Mouse (Mus musculus) limb, embryonic 11.5 days (tissue): ENCODE measurements at regions not wholly inside any gene's neighbourhood (a gene's known extent, or its start where the extent isn't known, plus 50 kb on each side); places are given as distances from the start of the nearest gene placed in this dataset.

Experiments used
- ATAC-seq: fragments of 200-750 bp; cut with Nextera tagmentation; 2 replicates; pipeline ENCODE4 v1.8.0; 2017; ENCODE audit warnings: low read depth; ENCODE audit not compliant: insufficient number of reproducible peaks, low FRiP score, low TSS enrichment
- DNase-seq: peaks from one replicate; pipeline ENCODE4 v3.0.0-alpha.2; 2015; ENCODE audit warnings: low spot score
- H3K27ac ChIP-seq: fragments of 300-500 bp; sonication (generic); replicated peaks from 2 replicates; pipeline ENCODE4 v1.5.1; 2014; ENCODE audit warnings: low read depth, mild to moderate bottlenecking, low read length
- H3K27me3 ChIP-seq: fragments of 300-500 bp; sonication (generic); 2 replicates; pipeline ENCODE4 v1.6.1; 2014; ENCODE audit warnings: mild to moderate bottlenecking, low read length, mixed read lengths; ENCODE audit not compliant: control insufficient read depth, insufficient read depth
- H3K36me3 ChIP-seq: fragments of 300-500 bp; sonication (generic); 2 replicates; pipeline ENCODE4 v1.6.1; 2014; ENCODE audit warnings: mild to moderate bottlenecking, low read length, moderate library complexity, mixed read lengths; ENCODE audit not compliant: control insufficient read depth, insufficient read depth
- H3K4me1 ChIP-seq: fragments of 300-500 bp; sonication (generic); 2 replicates; pipeline ENCODE4 v1.6.1; 2014; ENCODE audit warnings: low read length, mixed read lengths; ENCODE audit not compliant: control insufficient read depth, insufficient read depth
- H3K4me2 ChIP-seq: fragments of 300-500 bp; sonication (generic); 2 replicates; pipeline ENCODE4 v1.6.1; 2014; ENCODE audit warnings: low read depth, mild to moderate bottlenecking, moderate library complexity; ENCODE audit not compliant: severe bottlenecking
- H3K4me3 ChIP-seq: fragments of 300-500 bp; sonication (generic); 2 replicates; pipeline ENCODE4 v1.5.1; 2014; ENCODE audit warnings: low read depth, low read length
- H3K9ac ChIP-seq: fragments of 300-500 bp; sonication (generic); 2 replicates; pipeline ENCODE4 v1.6.1; 2014; ENCODE audit warnings: mild to moderate bottlenecking, low read length
- H3K9me3 ChIP-seq: fragments of 300-500 bp; sonication (generic); 2 replicates; pipeline ENCODE4 v1.6.1; 2016; ENCODE audit warnings: low read length; ENCODE audit not compliant: control insufficient read depth
- WGBS: fragments of 180-500 bp; shearing (Covaris S2); extraction: QIAGEN DNeasy Blood & Tissue Kit; methylation state at CpG from one replicate; pipeline ENCODE4 v1.1.7; 2014; 5-methylcytosine and 5-hydroxymethylcytosine counted together

DNA sequence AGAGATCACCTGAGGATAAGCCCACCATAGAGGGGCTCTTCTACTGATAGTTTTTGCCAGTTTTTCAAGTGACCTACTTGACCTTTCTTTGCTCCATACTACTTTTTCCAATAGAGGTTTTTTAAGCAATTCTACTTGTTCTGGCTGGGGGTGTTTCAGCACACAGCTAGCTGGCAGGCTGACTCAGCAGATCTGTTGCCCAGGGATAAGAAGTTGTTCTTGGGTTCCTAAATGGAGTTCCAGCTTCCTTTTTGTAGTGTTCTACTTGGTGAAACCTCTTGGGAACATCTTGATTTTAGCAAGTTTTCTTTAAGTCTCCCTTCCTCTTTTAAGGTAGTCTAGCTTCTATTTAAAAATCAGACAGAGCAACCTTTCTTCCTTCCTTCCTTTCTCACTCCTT lies 61.0 kb downstream of the 4930474N05Rik start:
- H3K4me2 ChIP-seq = no peak overlapping the region
- no peaks in the 10 kb centered on the region for H3K27me3 ChIP-seq
- DNase-seq = no peak
- ATAC-seq = no peak
- H3K9me3 ChIP-seq = no peaks in the 10 kb centered on the region
- no peaks in the 10 kb centered on the region for H3K4me1 ChIP-seq
- H3K9ac ChIP-seq = no peak overlapping the region
- H3K4me3 ChIP-seq = no peak overlapping the region
- H3K36me3 ChIP-seq = no peaks in the 10 kb centered on the region
- H3K27ac ChIP-seq = no peak overlapping the region

DNA sequence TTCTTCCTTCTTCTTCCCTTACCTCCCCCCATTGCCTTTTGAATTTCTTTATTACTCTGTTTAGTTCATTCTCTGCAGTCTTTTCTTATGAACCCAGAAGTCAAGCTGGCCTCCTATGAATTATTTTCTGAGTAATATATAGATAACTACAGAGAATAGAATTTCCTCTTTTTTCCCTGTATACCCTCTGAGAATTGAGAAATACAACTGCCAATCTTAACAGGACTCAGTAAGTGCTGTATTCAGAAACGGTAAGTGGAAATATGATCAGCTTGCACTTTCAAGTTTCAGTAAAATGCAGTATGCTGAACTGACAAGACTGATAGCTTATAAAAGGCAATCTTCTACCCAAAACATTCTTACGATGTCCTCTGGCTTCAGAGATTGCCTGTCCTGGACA lies 61.5 kb downstream of the 4930474N05Rik start:
- no peak overlapping the region for H3K4me3 ChIP-seq
- WGBS = 91% methylated on average over 2 of the region's 2 CpGs

DNA sequence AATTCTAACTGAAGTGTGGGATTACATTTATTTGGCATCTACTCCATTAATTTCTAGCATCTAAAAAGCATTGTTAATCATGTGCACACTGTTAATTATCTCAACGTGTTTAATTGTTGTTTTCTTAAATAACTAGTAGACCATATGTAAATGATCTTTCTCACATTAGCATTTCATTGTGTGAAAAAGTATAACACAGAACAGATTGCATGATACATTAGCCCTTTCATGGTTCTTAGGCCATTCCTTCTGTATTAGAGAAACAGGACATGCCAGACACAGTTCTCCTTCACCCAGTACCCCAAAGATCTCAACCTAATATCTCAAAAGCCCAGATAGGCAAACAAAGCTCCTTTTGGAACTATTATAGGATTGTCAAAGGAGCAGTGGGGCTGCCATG lies 89.0 kb downstream of the 4930474N05Rik start:
- DNase-seq = no peak
- Histone ChIP-seq H3K9me3 (no peaks in the 10 kb centered on the region), H3K4me1 (no peaks in the 10 kb centered on the region), H3K27me3 (no peaks in the 10 kb centered on the region), H3K27ac (no peak overlapping the region), H3K4me3 (no peak overlapping the region), H3K36me3 (no peaks in the 10 kb centered on the region), H3K4me2 (no peak overlapping the region), H3K9ac (no peak overlapping the region)
- 76% methylated on average over 1 of the region's 1 CpGs for WGBS
- no peak for ATAC-seq

More for the DNA sequence above, 61.5 kb downstream of the 4930474N05Rik start:
- H3K27ac ChIP-seq = no peak overlapping the region
- no peak overlapping the region for H3K4me2 ChIP-seq
- H3K27me3 ChIP-seq = no peaks in the 10 kb centered on the region
- no peaks in the 10 kb centered on the region for H3K9me3 ChIP-seq
- no peaks in the 10 kb centered on the region for H3K4me1 ChIP-seq
- H3K36me3 ChIP-seq = no peaks in the 10 kb centered on the region
- no peak overlapping the region for H3K9ac ChIP-seq
- DNase-seq (no peak), ATAC-seq (no peak)

DNA sequence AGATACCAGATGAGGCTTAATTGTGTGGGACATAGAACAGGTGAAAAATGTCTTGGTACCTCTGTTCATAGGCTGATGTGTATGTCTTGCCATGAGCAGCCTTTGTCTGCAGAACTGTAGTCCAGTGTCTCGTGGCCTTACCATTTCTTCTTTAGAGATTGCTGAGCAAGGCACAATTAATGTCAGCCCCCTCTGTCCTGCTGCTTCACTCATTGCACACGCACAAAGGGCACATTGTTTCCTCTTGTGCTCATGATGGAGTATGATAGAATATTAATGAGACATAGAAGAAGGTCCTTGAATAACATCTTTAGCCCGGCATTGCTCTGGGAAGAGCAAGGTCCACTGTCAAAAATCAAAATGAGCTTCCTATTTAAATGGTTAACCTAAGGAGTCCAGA lies 101.8 kb downstream of the 4930474N05Rik start:
- Histone ChIP-seq H3K4me1 (no peaks in the 10 kb centered on the region), H3K9ac (no peak overlapping the region), H3K4me3 (no peak overlapping the region), H3K36me3 (no peaks in the 10 kb centered on the region), H3K9me3 (no peaks in the 10 kb centered on the region; the same call in 1 of the 2 replicates), H3K27me3 (no peaks in the 10 kb centered on the region), H3K27ac (no peak overlapping the region), H3K4me2 (no peak overlapping the region)
- WGBS = 89% methylated on average over 3 of the region's 3 CpGs
- DNase-seq = no peak
- no peak for ATAC-seq

DNA sequence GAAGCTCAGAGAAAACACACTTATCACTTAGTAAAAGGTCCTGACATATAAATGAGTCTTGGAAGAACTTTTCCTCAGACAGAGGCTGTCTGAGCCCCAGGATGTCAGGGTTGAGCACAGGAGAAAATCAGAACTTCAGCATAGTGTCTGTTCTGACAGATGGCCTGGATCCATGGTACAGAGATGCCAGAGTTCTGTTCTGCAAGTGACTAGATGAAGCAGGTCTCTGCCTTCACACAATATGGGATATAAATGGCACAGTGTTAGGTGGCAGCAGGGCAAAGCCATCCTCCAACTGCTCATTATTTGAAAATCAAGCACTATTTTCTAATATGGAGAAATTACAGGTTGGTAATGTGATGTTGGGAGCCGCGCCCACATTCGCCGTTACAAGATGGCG lies 103.7 kb downstream of the 4930474N05Rik start:
- DNase-seq (no peak), ATAC-seq (no peak)
- no peaks in the 10 kb centered on the region for H3K36me3 ChIP-seq
- WGBS = 97% methylated on average over 5 of the region's 5 CpGs
- no peaks in the 10 kb centered on the region for H3K4me1 ChIP-seq
- no peak overlapping the region for H3K4me2 ChIP-seq
- no peak overlapping the region for H3K4me3 ChIP-seq
- no peaks in the 10 kb centered on the region; the same call in 1 of the 2 replicates for H3K9me3 ChIP-seq
- H3K9ac ChIP-seq = no peak overlapping the region
- no peaks in the 10 kb centered on the region for H3K27me3 ChIP-seq
- no peak overlapping the region for H3K27ac ChIP-seq

DNA sequence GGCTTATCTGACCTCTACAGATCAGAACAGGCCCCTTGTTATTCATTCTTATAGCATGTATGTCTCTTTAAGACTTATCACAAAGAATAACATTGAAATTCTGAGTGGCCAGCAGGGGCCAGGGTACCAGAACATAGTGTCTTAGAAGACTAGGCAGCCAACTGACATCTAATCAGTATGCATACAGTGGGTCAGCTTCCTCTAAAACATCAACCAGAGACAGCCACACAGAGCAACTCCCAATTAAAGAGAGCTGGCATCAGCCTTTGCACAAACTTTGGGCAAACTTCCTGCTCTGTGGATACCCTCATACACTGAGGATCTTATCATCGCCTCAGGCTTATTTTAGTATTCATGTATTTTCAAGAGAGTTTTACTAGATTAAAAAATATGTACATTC lies 109.1 kb downstream of the 4930474N05Rik start:
- H3K4me3 ChIP-seq = no peak overlapping the region
- no peaks in the 10 kb centered on the region for H3K4me1 ChIP-seq
- H3K27ac ChIP-seq = no peak overlapping the region
- H3K9ac ChIP-seq = no peak overlapping the region
- no peaks in the 10 kb centered on the region for H3K9me3 ChIP-seq
- 97% methylated on average over 1 of the region's 1 CpGs for WGBS
- no peaks in the 10 kb centered on the region for H3K36me3 ChIP-seq
- ATAC-seq (no peak), DNase-seq (no peak)
- H3K27me3 ChIP-seq = no peaks in the 10 kb centered on the region
- no peak overlapping the region for H3K4me2 ChIP-seq

DNA sequence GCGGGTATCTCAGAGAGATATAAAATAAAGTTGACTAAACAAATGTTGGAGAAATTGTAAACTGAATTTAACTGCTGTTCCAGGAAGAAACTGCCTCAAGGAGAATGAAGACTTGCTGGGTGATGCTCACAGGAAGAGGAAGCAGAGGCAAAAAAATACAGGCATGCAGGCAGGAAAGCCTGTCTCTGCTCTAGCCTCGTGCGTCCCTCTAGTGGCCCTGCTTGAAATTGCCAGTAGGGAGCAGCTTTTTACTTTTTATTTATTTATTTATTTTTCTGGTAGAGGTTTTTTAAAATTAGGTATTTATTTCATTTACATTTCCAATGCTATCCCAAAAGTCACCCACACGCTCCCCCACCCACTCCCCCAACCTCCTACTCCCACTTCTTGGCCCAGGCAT lies 118.1 kb downstream of the 4930474N05Rik start:
- H3K27ac ChIP-seq = no peak overlapping the region
- H3K9me3 ChIP-seq = no peaks in the 10 kb centered on the region
- DNase-seq = peak; percentile 66
- no peaks in the 10 kb centered on the region for H3K27me3 ChIP-seq
- H3K4me3 ChIP-seq = no peak overlapping the region
- 38% methylated on average over 4 of the region's 4 CpGs for WGBS
- no peak overlapping the region for H3K4me2 ChIP-seq
- ATAC-seq = no peak
- no peaks in the 10 kb centered on the region for H3K36me3 ChIP-seq
- H3K4me1 ChIP-seq = no peaks in the 10 kb centered on the region
- no peak overlapping the region for H3K9ac ChIP-seq

DNA sequence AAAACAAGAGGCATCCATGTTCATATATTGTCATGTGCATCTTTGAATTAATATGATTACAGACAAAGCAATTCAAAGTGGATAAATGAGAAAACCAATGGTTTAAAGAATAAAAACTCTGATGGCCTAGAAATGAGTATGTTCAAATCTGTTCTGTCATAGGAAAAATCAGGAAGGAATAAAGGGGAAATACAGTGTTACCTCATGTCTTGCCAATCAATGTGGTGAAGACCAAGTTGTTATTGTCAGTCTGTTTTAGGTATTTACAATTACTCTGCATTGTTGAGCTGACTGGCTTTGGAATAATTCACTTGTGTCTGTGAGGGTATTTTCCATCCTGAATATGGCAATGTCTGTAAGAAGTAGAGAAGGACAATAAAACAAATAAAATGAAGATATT lies 151.1 kb downstream of the 4930474N05Rik start:
- Histone ChIP-seq H3K27me3 (no peaks in the 10 kb centered on the region), H3K4me1 (no peaks in the 10 kb centered on the region), H3K9me3 (no peaks in the 10 kb centered on the region), H3K4me3 (no peak overlapping the region), H3K27ac (no peak overlapping the region), H3K9ac (no peak overlapping the region), H3K36me3 (no peaks in the 10 kb centered on the region), H3K4me2 (no peak overlapping the region)
- DNase-seq (no peak), ATAC-seq (no peak)

DNA sequence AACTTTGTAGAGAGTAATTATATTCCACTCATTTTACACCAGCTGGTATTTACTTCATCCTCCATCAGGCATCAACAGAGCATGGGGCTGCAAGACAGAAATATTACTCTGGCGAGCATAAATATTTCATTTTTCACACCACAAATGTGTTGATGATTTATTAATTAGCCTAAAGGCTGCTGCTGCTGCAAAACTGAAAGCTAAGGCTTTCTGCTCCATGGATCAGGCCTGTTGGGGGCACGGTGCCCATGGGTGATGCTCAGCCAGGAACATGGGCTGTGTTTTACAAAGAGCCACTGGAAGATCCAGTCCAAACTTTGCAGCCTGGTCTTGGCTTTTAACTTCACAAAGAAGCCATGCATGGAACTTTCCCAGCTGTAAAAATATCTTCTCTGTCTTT lies 167.4 kb downstream of the 4930474N05Rik start:
- Histone ChIP-seq H3K27me3 (no peaks in the 10 kb centered on the region), H3K27ac (no peak overlapping the region), H3K9me3 (no peaks in the 10 kb centered on the region), H3K4me1 (no peaks in the 10 kb centered on the region), H3K4me2 (no peak overlapping the region), H3K4me3 (no peak overlapping the region), H3K36me3 (no peaks in the 10 kb centered on the region), H3K9ac (no peak overlapping the region)
- WGBS = 80% methylated on average over 2 of the region's 2 CpGs
- no peak for ATAC-seq
- DNase-seq = no peak
